Mouse (Mus musculus): ENCODE measurements around the gene Mbtd1. TPM values are rescaled to one million over a fixed set of nuclear protein-coding genes. Genes with fewer than 3 reads are reported as not detected.

Gene Mbtd1
- total and polyA plus RNA-seq, 3 experiments, result 3.0 to 12.3 (median 10.8) TPM

GRCm38 (mm10) chr11:93886411-93887079 is 893 bp downstream of the Mbtd1 start:
- Histone ChIP-seq H3K4me3 (peak overlapping the region; percentile 87), H3K27me3 (ENCODE audit: control insufficient read depth, insufficient read depth, low read length) (no peaks in the 10 kb centered on the region), H3K36me3 (ENCODE audit: control insufficient read depth, insufficient read depth, low read length) (peaks cover 6% of the 10 kb centered on the region), H3K4me1 (ENCODE audit: control insufficient read depth, insufficient read depth, low read length) (peaks cover 8% of the 10 kb centered on the region), H3K9ac (ENCODE audit: low read depth, low read length) (peak overlapping the region; percentile 81), H3K27ac (peak overlapping the region; percentile 99), H3K79me2 (replicated peaks; ENCODE audit: control insufficient read depth, insufficient read depth, low read length) (peaks cover 2% of the 10 kb centered on the region)
- peak; percentile 19 to 31 for DNase-seq
- under 1% methylated on average over 29 of the region's 34 CpGs for WGBS
- intact Hi-C loops (cut with DNase I), result loop anchor here (5.0 kb wide), 1 partner anchor 71 kb away; the partner anchor contains the start of gene Nme2
- TF ChIP-seq POLR2A (IDR thresholded peaks at IDR 0.05; ENCODE audit: insufficient read depth, low read depth, low read length) (no peak), CTCF (IDR thresholded peaks at IDR 0.05) (no peak), EP300 (IDR thresholded peaks at IDR 0.05; ENCODE audit: insufficient read depth, low read depth, low read length) (no peak)

- intact Hi-C loops (cut with DNase I), result loop anchor here (5.0 kb wide), 1 partner anchor 70 kb away; the partner anchor contains the start of gene Nme2
- WGBS, result 4% methylated on average over 4 of the region's 4 CpGs
- H3K36me3 ChIP-seq (ENCODE audit: control insufficient read depth, insufficient read depth, low read length), result peaks cover 7% of the 10 kb centered on the region
- no peak for DNase-seq
- TF ChIP-seq CTCF (IDR thresholded peaks at IDR 0.05), result no peak
- no peak for TF ChIP-seq POLR2A (IDR thresholded peaks at IDR 0.05; ENCODE audit: insufficient read depth, low read depth, low read length)
- no peak for TF ChIP-seq EP300 (IDR thresholded peaks at IDR 0.05; ENCODE audit: insufficient read depth, low read depth, low read length)
- H3K27me3 ChIP-seq (ENCODE audit: control insufficient read depth, insufficient read depth, low read length), result no peaks in the 10 kb centered on the region
- no peak overlapping the region for H3K27ac ChIP-seq
- H3K9ac ChIP-seq (ENCODE audit: low read depth, low read length), result no peak overlapping the region
- peak overlapping the region; percentile 87 for H3K4me3 ChIP-seq
- H3K79me2 ChIP-seq (replicated peaks; ENCODE audit: control insufficient read depth, insufficient read depth, low read length), result peaks cover 2% of the 10 kb centered on the region
- H3K4me1 ChIP-seq (ENCODE audit: control insufficient read depth, insufficient read depth, low read length), result peaks cover 8% of the 10 kb centered on the region
Observed at GRCm38 (mm10) chr11:93887080-93887447, 1.4 kb downstream of the Mbtd1 start.

DNA sequence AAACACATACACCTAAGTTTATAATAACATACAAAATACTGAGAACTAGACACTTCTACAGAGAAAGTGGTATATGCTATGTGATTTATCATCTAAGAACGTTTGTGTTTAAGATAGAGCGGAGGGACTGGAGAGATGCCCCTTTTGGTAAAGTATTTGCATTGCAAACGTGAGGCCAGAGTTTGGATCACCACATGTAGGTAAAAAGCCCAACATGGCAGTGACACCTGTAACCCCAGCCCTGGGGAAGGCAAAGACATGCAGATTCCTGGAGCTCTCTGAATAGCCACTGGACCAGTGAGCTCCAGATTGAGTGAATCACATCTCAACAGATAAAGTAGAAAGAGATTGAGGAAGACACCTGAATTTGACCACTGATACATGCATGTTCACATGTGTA is 12.1 kb downstream of the Mbtd1 start:
- H3K27ac ChIP-seq, result no peak overlapping the region
- no peaks in the 10 kb centered on the region; the same call in 1 of the 2 replicates for H3K79me2 ChIP-seq (replicated peaks; ENCODE audit: control insufficient read depth, insufficient read depth, low read length)
- peaks cover 2% of the 10 kb centered on the region; the same call in 1 of the 2 replicates for H3K36me3 ChIP-seq (ENCODE audit: control insufficient read depth, insufficient read depth, low read length)
- intact Hi-C loops (cut with DNase I), result no loop called here
- no peaks in the 10 kb centered on the region for H3K27me3 ChIP-seq (ENCODE audit: control insufficient read depth, insufficient read depth, low read length)
- H3K9ac ChIP-seq (ENCODE audit: low read depth, low read length), result no peak overlapping the region
- no peak overlapping the region for H3K4me3 ChIP-seq
- no peak for TF ChIP-seq EP300 (IDR thresholded peaks at IDR 0.05; ENCODE audit: insufficient read depth, low read depth, low read length)
- no peak for TF ChIP-seq CTCF (IDR thresholded peaks at IDR 0.05)
- TF ChIP-seq POLR2A (IDR thresholded peaks at IDR 0.05; ENCODE audit: insufficient read depth, low read depth, low read length), result no peak
- WGBS, result 77% methylated on average over 3 of the region's 3 CpGs
- no peaks in the 10 kb centered on the region; the same call in 1 of the 2 replicates for H3K4me1 ChIP-seq (ENCODE audit: control insufficient read depth, insufficient read depth, low read length)
- no peak for DNase-seq

DNA sequence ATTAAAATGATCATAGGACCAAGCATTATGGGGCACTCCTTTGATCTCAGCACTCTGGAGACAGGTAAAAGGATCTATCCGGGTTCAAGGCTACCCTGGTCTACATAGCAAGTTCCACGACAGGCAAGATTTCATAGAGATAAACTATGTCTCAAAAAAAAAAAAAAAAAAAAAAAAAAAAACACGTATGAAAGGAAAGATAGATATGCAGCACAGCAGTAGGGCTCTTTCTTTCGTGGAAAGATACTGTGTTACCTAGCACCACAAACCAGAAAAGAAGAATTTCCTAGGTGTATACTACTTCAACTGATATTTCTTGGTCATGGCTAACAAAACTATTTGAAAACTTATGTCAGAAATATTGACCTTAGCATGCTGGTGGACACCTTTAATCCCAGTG is 21.2 kb downstream of the Mbtd1 start:
- Histone ChIP-seq H3K36me3 (ENCODE audit: control insufficient read depth, insufficient read depth, low read length) (peaks cover 5% of the 10 kb centered on the region; the same call in 1 of the 2 replicates), H3K9ac (ENCODE audit: low read depth, low read length) (no peak overlapping the region), H3K27me3 (ENCODE audit: control insufficient read depth, insufficient read depth, low read length) (no peaks in the 10 kb centered on the region), H3K79me2 (replicated peaks; ENCODE audit: control insufficient read depth, insufficient read depth, low read length) (no peaks in the 10 kb centered on the region), H3K4me1 (ENCODE audit: control insufficient read depth, insufficient read depth, low read length) (no peaks in the 10 kb centered on the region), H3K27ac (no peak overlapping the region), H3K4me3 (no peak overlapping the region)
- intact Hi-C loops (cut with DNase I), result no loop called here
- no peak for DNase-seq
- no peak for TF ChIP-seq POLR2A (IDR thresholded peaks at IDR 0.05; ENCODE audit: insufficient read depth, low read depth, low read length)
- no peak for TF ChIP-seq EP300 (IDR thresholded peaks at IDR 0.05; ENCODE audit: insufficient read depth, low read depth, low read length)
- no peak for TF ChIP-seq CTCF (IDR thresholded peaks at IDR 0.05)
- WGBS, result 87% methylated on average over 4 of the region's 4 CpGs

DNA sequence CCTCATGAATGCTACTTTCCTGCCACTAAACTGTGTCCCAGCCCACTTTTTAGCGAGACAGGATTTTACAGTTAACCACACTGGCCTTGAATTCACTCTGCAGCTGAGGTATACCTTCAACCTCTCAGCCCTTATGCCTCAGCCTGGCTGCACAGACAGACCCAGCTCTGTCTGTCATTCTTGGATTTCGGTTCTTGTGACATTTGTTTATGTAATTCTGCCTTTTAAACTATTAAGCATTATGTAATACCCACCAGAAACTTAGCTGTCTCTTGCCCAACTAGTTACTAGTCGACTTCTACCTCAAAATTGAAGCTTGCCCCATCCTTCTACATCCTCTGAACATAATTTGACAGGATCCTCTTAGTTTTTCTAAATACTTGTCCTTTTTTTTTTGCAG is 22.2 kb downstream of the Mbtd1 start:
- Histone ChIP-seq H3K79me2 (replicated peaks; ENCODE audit: control insufficient read depth, insufficient read depth, low read length) (no peaks in the 10 kb centered on the region), H3K4me1 (ENCODE audit: control insufficient read depth, insufficient read depth, low read length) (no peaks in the 10 kb centered on the region), H3K27ac (no peak overlapping the region), H3K4me3 (no peak overlapping the region), H3K27me3 (ENCODE audit: control insufficient read depth, insufficient read depth, low read length) (no peaks in the 10 kb centered on the region), H3K9ac (ENCODE audit: low read depth, low read length) (no peak overlapping the region), H3K36me3 (ENCODE audit: control insufficient read depth, insufficient read depth, low read length) (peaks cover 5% of the 10 kb centered on the region; the same call in 1 of the 2 replicates)
- no peak for TF ChIP-seq EP300 (IDR thresholded peaks at IDR 0.05; ENCODE audit: insufficient read depth, low read depth, low read length)
- TF ChIP-seq POLR2A (IDR thresholded peaks at IDR 0.05; ENCODE audit: insufficient read depth, low read depth, low read length), result no peak
- TF ChIP-seq CTCF (IDR thresholded peaks at IDR 0.05), result no peak
- DNase-seq, result no peak
- intact Hi-C loops (cut with DNase I), result no loop called here
- 81% methylated on average over 3 of the region's 3 CpGs for WGBS

- no peak overlapping the region for H3K4me3 ChIP-seq
- WGBS, result 77% methylated on average over 9 of the region's 9 CpGs
- no peak for TF ChIP-seq CTCF (IDR thresholded peaks at IDR 0.05)
- no peak for TF ChIP-seq POLR2A (IDR thresholded peaks at IDR 0.05; ENCODE audit: insufficient read depth, low read depth, low read length)
- no peak for TF ChIP-seq EP300 (IDR thresholded peaks at IDR 0.05; ENCODE audit: insufficient read depth, low read depth, low read length)
- no peak for DNase-seq
- no peaks in the 10 kb centered on the region for H3K4me1 ChIP-seq (ENCODE audit: control insufficient read depth, insufficient read depth, low read length)
- peaks cover 5% of the 10 kb centered on the region; the same call in 1 of the 2 replicates for H3K36me3 ChIP-seq (ENCODE audit: control insufficient read depth, insufficient read depth, low read length)
- no peaks in the 10 kb centered on the region for H3K27me3 ChIP-seq (ENCODE audit: control insufficient read depth, insufficient read depth, low read length)
- intact Hi-C loops (cut with DNase I), result no loop called here
- H3K79me2 ChIP-seq (replicated peaks; ENCODE audit: control insufficient read depth, insufficient read depth, low read length), result no peaks in the 10 kb centered on the region
- no peak overlapping the region for H3K9ac ChIP-seq (ENCODE audit: low read depth, low read length)
- H3K27ac ChIP-seq, result no peak overlapping the region
Observed at GRCm38 (mm10) chr11:93908829-93909228, 23.2 kb downstream of the Mbtd1 start.

Measured in heart, adult 2 months (tissue).